Mouse (Mus musculus) neural tube, embryonic 14.5 days (tissue): ENCODE results near the gene Gria4. TPM values are rescaled to one million over a fixed set of nuclear protein-coding genes. Genes with fewer than 3 reads are reported as not detected.

Experiments used
- ATAC-seq: fragments of 200-750 bp; cut with Nextera tagmentation; 2 replicates; pipeline ENCODE4 v1.8.0; 2017; ENCODE audit warnings: low read depth, mild to moderate bottlenecking, moderate TSS enrichment, moderate library complexity
- H3K27ac ChIP-seq: fragments of 300-500 bp; sonication (generic); 2 replicates; pipeline ENCODE4 v1.5.1; 2014; ENCODE audit warnings: low read depth, mild to moderate bottlenecking, control low read depth, low read length, moderate library complexity, mixed read lengths
- H3K27me3 ChIP-seq: fragments of 300-500 bp; sonication (generic); 2 replicates; pipeline ENCODE4 v1.6.1; 2014; ENCODE audit warnings: low read length; ENCODE audit not compliant: control insufficient read depth, insufficient read depth
- H3K36me3 ChIP-seq: fragments of 300-500 bp; sonication (generic); 2 replicates; pipeline ENCODE4 v1.6.1; 2014; ENCODE audit warnings: low read length, mixed read lengths; ENCODE audit not compliant: control insufficient read depth, insufficient read depth
- H3K4me1 ChIP-seq: fragments of 300-500 bp; sonication (generic); 2 replicates; pipeline ENCODE4 v1.6.1; 2014; ENCODE audit warnings: low read length; ENCODE audit not compliant: control insufficient read depth, insufficient read depth
- H3K4me2 ChIP-seq: fragments of 300-500 bp; sonication (generic); 2 replicates; pipeline ENCODE4 v1.6.1; 2014; ENCODE audit warnings: mild to moderate bottlenecking, low read depth, low read length, control low read depth
- H3K4me3 ChIP-seq: fragments of 300-500 bp; sonication (generic); 2 replicates; pipeline ENCODE4 v1.5.1; 2014; ENCODE audit warnings: low read depth, low read length, control low read depth, mixed read lengths
- H3K9ac ChIP-seq: fragments of 300-500 bp; sonication (generic); replicated peaks from 2 replicates; pipeline ENCODE4 v1.6.1; 2014; ENCODE audit warnings: low read depth, mild to moderate bottlenecking, control low read depth, low read length, mixed read lengths
- H3K9me3 ChIP-seq: fragments of 300-500 bp; sonication (generic); 2 replicates; pipeline ENCODE4 v1.6.1; 2016; ENCODE audit warnings: low read length; ENCODE audit not compliant: control insufficient read depth
- WGBS: fragments of 180-500 bp; shearing (Covaris S2); extraction: QIAGEN DNeasy Blood & Tissue Kit; methylation state at CpG from one replicate; pipeline ENCODE4 v1.1.7; 2014; 5-methylcytosine and 5-hydroxymethylcytosine counted together
- polyA plus RNA-seq: library from polyadenylated mRNA; unstranded; fragments of >200 nt; fragmentation: Nextera tagmentation; extraction: Ambion mirVana; gene quantifications from 2 replicates; pipeline ENCODE4 v1.2.1, GENCODE M21; 2014

Gria4 gene
- polyA plus RNA-seq, 1 experiment from 2014 or later = 72.8 TPM

- WGBS = 84% methylated on average over 1 of the region's 1 CpGs
- no peak overlapping the region for H3K27ac ChIP-seq
- ATAC-seq = 0 out of 2 replicates have a peak, but pooled peaks have one; percentile 28
Observed at GRCm38 (mm10) chr9:4514563-4514885, 281.5 kb downstream of the Gria4 start.

DNA sequence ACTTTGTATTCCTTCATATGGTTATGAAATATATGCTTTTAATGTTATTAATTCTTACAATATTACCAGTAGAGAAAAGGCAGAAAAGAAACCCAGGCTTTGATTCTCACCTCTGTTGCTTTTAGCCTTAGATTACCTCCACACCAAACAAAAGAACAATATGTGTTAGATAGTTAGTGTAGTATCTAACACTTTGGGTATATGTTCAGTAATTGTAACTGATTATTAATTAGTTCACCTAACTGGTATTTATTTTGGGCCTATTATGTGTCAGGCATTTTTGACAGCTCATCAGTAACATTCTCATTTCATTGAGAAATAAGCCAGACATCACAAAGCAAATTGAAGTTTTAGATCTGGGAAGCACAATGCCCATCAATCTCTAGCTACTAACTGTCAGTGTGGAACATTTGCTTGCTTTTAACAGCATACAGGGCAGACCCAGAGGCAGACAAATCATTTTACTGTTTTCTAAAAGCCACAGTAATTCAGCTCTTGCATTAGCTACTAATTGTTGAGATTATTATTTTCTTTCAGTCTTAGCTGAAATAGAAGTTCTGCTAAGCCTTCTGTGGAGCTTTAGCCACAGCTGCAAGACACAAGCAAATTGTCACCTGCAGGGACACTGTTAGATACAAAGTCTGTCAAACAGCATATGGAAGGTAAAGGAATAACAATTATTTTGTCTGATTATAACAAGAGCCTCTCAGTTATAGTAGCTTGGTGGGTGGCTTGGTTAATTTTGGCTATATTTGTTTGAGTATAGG lies 282.1 kb downstream of the Gria4 start:
- Histone ChIP-seq H3K36me3 (no peaks in the 10 kb centered on the region), H3K4me1 (no peaks in the 10 kb centered on the region), H3K9ac (no peak overlapping the region), H3K9me3 (no peaks in the 10 kb centered on the region), H3K27me3 (no peaks in the 10 kb centered on the region), H3K27ac (no peak overlapping the region), H3K4me3 (no peak overlapping the region), H3K4me2 (no peak overlapping the region)
- peak; percentile 54; the same call in 1 of the 2 replicates for ATAC-seq

More at GRCm38 (mm10) chr9:4514563-4514885, 281.5 kb downstream of the Gria4 start:
- Histone ChIP-seq H3K9ac (no peak overlapping the region), H3K36me3 (no peaks in the 10 kb centered on the region), H3K27me3 (no peaks in the 10 kb centered on the region), H3K4me2 (no peak overlapping the region), H3K4me1 (no peaks in the 10 kb centered on the region), H3K9me3 (no peaks in the 10 kb centered on the region), H3K4me3 (no peak overlapping the region)

GRCm38 (mm10) chr9:4506086-4506485 lies 289.9 kb downstream of the Gria4 start:
- no peak overlapping the region for H3K27ac ChIP-seq
- ATAC-seq = no peak

GRCm38 (mm10) chr9:4505087-4505486 lies 290.9 kb downstream of the Gria4 start:
- Histone ChIP-seq H3K4me2 (no peak overlapping the region), H3K27me3 (no peaks in the 10 kb centered on the region), H3K36me3 (no peaks in the 10 kb centered on the region), H3K4me3 (no peak overlapping the region), H3K9ac (no peak overlapping the region), H3K4me1 (no peaks in the 10 kb centered on the region), H3K27ac (no peak overlapping the region), H3K9me3 (no peaks in the 10 kb centered on the region)
- peak; percentile 41; the same call in 1 of the 2 replicates for ATAC-seq
- 10% methylated on average over 1 of the region's 1 CpGs for WGBS

More at GRCm38 (mm10) chr9:4506086-4506485, 289.9 kb downstream of the Gria4 start:
- no peaks in the 10 kb centered on the region for H3K4me1 ChIP-seq
- H3K4me3 ChIP-seq = no peak overlapping the region
- H3K9me3 ChIP-seq = no peaks in the 10 kb centered on the region
- H3K9ac ChIP-seq = no peak overlapping the region
- WGBS = 90% methylated on average over 3 of the region's 3 CpGs
- H3K36me3 ChIP-seq = no peaks in the 10 kb centered on the region
- no peaks in the 10 kb centered on the region for H3K27me3 ChIP-seq
- no peak overlapping the region for H3K4me2 ChIP-seq

GRCm38 (mm10) chr9:4486428-4486827 lies 309.6 kb downstream of the Gria4 start:
- H3K9ac ChIP-seq = no peak overlapping the region
- H3K36me3 ChIP-seq = no peaks in the 10 kb centered on the region
- ATAC-seq = no peak
- H3K27ac ChIP-seq = no peak overlapping the region
- H3K4me2 ChIP-seq = no peak overlapping the region
- 77% methylated on average over 2 of the region's 2 CpGs for WGBS
- H3K9me3 ChIP-seq = no peaks in the 10 kb centered on the region
- no peaks in the 10 kb centered on the region for H3K27me3 ChIP-seq
- H3K4me3 ChIP-seq = no peak overlapping the region
- no peaks in the 10 kb centered on the region for H3K4me1 ChIP-seq

DNA sequence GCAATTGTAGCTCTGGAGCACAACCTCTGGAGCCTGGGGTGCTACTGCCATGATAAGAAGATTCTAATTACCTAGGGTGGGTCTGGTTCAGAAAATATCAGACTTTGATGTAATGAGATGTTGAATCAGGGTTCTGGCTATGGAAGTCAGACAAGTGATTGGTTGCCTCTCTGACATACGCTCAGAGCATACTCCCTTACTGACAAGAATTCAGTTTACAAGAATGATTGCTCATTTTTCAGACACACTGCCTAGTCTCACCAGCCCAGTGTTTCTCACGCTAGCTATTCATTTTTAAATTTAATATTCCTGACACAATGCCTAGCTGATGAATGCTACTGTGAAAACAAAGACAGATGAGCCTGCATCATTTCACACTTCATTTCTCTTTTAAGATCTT lies 311.5 kb downstream of the Gria4 start:
- WGBS = 68% methylated on average over 2 of the region's 2 CpGs
- H3K4me2 ChIP-seq = no peak overlapping the region
- H3K9me3 ChIP-seq = no peaks in the 10 kb centered on the region
- H3K36me3 ChIP-seq = no peaks in the 10 kb centered on the region
- no peak for ATAC-seq
- H3K4me1 ChIP-seq = no peaks in the 10 kb centered on the region
- H3K9ac ChIP-seq = no peak overlapping the region
- H3K27ac ChIP-seq = no peak overlapping the region
- H3K4me3 ChIP-seq = no peak overlapping the region
- H3K27me3 ChIP-seq = no peaks in the 10 kb centered on the region

DNA sequence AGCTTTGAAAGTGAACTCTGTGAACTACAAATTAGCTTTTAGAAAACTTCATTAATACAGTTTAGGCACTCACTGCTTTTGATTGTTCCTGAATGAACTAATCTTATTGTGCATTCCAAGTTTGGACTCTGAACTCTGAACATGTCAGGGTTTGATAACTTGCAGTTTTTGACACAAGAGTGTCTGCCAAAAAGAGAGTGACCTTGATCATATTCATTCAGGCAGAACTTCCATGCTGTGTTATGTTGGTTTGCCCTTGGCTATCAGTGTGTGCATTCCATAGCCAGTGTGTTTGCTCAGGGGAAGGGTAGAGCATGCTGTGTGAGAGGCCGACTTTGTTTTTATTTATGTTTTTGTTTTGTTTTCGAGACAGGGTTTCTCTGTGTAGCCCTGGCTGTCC lies 325.2 kb downstream of the Gria4 start:
- ATAC-seq = no peak
- Histone ChIP-seq H3K36me3 (no peaks in the 10 kb centered on the region), H3K4me2 (no peak overlapping the region), H3K9ac (no peak overlapping the region), H3K4me3 (no peak overlapping the region), H3K27me3 (no peaks in the 10 kb centered on the region), H3K27ac (no peak overlapping the region), H3K9me3 (no peaks in the 10 kb centered on the region), H3K4me1 (no peaks in the 10 kb centered on the region)
- WGBS = 64% methylated on average over 2 of the region's 2 CpGs

GRCm38 (mm10) chr9:4459456-4460070 lies 336.5 kb downstream of the Gria4 start:
- no peak overlapping the region for H3K4me2 ChIP-seq
- 71% methylated on average over 1 of the region's 1 CpGs for WGBS
- no peak for ATAC-seq

GRCm38 (mm10) chr9:4458193-4458592 lies 337.8 kb downstream of the Gria4 start:
- no peaks in the 10 kb centered on the region for H3K4me1 ChIP-seq
- no peaks in the 10 kb centered on the region for H3K27me3 ChIP-seq
- WGBS = 89% methylated on average over 1 of the region's 1 CpGs
- H3K9ac ChIP-seq = no peak overlapping the region
- no peak overlapping the region for H3K4me3 ChIP-seq
- no peaks in the 10 kb centered on the region for H3K9me3 ChIP-seq
- no peak overlapping the region for H3K27ac ChIP-seq
- H3K4me2 ChIP-seq = no peak overlapping the region
- ATAC-seq = no peak
- H3K36me3 ChIP-seq = no peaks in the 10 kb centered on the region

More at GRCm38 (mm10) chr9:4459456-4460070, 336.5 kb downstream of the Gria4 start:
- no peak overlapping the region for H3K4me3 ChIP-seq
- H3K27me3 ChIP-seq = no peaks in the 10 kb centered on the region
- H3K4me1 ChIP-seq = no peaks in the 10 kb centered on the region
- H3K27ac ChIP-seq = no peak overlapping the region
- H3K36me3 ChIP-seq = no peaks in the 10 kb centered on the region
- no peak overlapping the region for H3K9ac ChIP-seq
- H3K9me3 ChIP-seq = no peaks in the 10 kb centered on the region
